Mouse (Mus musculus): ENCODE data around the gene Kcns3. TPM values are rescaled to one million over a fixed set of nuclear protein-coding genes. Genes with fewer than 3 reads are reported as not detected.
"Not testable (repeated sequence)": the region's sequence is repeated elsewhere in the genome, so short reads cannot be mapped to it uniquely, and the experiment has no call there.

Gene Kcns3
- total RNA-seq, 2 experiments from 2014 or later, result 6.0 to 6.8 TPM

DNA sequence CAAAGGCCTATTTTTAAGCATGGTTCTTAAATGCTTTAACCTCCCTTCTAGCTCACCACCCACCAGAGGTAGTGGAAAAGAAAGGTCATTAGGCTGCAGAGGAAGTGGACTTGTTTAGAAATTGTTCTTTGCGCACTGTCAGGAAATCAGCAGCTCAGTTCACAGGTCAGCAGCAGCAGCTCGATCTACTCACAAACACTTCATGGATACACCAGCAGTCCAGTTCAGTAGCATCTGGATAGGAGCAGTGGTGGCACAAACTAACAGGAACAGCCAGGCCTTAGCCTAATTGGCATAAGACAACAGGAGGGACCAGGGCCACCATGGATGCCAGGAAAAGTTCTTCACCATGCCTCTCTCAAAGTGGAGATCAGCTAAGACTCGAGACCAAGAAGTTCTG, 49.3 kb downstream of the Kcns3 start:
- no peak for DNase-seq (ENCODE audit: low spot score in 2 of 2)
- intact Hi-C loops (cut with DNase I), result no loop called here

DNA sequence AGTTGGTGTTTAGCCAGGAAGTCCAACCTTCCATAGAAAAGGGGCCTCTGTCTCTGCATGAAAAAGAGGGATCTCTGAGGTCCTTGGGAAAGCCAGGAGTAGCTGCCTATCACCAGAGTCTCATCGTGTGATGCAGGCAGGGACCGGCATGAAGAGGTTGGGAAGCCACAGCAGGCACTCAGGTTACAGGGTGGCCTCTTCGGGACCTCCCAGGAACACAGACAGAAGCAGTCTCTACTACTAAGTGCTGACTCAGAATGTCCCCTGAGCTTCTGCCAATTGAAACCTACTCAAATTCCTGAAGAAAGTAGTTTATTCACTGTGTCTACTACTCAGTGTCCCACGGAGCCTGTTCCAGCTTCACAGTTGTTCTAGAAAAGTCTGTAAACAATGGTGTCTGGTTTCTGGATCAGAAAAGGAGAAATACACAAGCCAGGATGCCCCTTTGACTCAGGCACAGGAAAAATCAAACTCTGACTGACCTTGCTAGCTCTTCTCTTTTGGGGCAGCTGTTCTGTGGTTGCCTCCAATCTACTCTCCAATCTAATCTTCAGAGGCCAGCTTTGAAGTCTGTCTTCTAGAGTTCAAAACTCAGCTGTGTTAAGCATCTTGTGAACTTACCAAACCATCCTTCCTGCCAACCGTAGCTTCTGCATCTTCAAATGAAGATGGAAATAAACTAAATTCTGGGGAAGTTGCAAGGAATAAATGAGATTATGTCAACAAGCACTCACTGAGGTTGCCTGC, 62.1 kb downstream of the Kcns3 start:
- intact Hi-C loops (cut with DNase I), result no loop called here

DNA sequence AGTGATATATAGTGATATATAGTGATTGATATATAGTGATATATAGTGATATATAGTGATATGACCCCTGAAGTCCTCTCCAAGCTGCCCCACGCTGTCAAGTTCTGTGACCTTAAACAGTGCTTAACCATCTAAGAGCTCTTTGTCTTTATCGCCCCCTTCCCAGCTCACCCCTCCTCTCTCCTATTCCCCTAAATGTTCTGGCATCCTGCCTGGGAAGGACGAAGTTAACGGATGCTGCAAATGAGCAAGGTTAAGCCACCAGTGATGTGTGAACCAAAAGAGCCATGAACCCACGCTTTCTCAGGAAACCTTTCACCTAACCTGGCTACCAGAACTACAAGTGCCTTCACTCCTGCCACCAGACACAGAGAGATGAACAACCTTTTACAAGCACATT, 64.0 kb downstream of the Kcns3 start:
- intact Hi-C loops (cut with DNase I), result no loop called here
- DNase-seq (ENCODE audit: low spot score in 2 of 2), result no peak

More for the DNA sequence above, 62.1 kb downstream of the Kcns3 start:
- DNase-seq (ENCODE audit: low spot score in 2 of 2), result no peak

DNA sequence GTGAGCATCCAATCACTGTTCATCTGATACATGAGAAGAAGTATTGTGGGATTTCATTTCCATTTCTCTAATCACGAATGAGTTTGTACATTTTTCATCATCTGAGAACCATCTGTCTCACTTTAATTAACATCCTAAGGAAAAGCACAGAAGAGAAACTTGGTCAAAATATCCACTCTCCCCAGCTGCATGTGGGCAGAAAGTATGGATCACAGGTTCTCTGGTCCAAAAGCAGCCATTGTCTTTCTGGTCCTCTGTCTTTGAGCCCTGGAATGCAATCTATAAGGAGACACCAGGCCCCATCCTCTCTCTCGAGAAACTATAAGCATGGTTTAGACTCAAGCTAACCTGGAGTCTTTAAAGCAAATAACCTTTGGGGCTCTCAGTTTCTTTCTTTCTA, 79.8 kb downstream of the Kcns3 start:
- DNase-seq (ENCODE audit: low spot score in 2 of 2), result no peak
- intact Hi-C loops (cut with DNase I), result no loop called here

DNA sequence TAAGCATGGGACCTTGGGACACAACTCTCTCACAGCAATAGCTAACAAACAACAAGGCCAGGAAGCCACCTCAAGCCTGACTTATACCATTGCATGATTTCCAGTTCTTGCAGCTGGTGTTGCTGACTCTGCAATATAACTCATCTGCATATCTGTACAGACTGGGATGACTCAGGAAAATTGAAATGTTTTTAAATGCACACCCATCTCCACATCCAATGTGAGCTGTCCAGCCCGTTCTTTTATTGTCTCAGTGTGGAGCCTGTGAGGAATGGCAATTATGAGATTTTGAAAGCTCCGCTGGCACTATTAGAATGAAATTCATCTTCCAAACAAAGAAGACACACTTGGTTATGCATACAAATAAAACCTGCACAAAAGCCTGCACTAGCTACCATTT, 84.0 kb downstream of the Kcns3 start:
- intact Hi-C loops (cut with DNase I), result no loop called here
- DNase-seq (ENCODE audit: low spot score in 2 of 2), result no peak

DNA sequence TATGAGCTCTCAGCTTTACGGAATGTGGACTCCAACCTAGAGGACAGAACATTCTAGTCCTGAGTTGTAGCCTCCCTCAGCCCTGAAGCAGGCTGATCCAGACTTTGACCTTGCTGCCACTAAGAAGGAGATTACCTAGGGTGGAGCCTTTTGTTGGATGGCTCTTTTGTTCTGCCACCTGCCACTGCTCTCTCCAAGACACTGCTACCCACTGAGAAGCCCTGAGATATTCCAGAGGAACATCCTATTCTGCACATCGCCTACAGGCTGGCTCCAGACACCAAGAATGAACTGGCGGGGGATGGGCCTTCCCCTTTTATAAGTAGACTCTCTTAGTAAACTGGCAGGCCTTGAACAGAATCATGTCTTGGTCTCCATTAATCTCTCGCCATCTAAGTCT, 98.2 kb downstream of the Kcns3 start:
- DNase-seq (ENCODE audit: low spot score in 2 of 2); intact Hi-C loops (cut with DNase I): not testable (repeated sequence)

DNA sequence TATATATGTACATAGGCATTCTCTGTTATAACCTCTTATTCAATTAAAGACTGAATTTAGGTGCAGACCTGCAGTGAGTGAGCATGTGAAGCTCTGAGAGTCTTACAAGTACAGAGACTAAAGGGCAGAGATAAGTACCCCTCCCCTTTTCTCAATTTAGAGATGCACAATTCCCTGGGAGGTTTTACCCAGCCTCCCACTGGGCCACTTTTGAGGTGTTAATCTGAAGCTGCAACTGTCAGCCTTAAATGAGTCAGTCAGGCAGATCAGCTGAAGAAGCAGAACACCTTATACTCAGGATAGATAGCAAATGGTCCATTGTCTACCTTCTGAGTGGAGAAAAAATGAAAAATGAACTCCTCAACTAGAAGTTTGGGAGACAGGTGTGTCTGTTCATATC, 109.0 kb downstream of the Kcns3 start:
- DNase-seq (ENCODE audit: low spot score in 2 of 2), result no peak
- intact Hi-C loops (cut with DNase I), result no loop called here

Other genes starting within 250 kb of the Kcns3 start
- gene Msgn1, start 57.9 kb upstream of the Kcns3 start, total RNA-seq (2021), result not detected
- 1 to 10 TPM; 1.3 to 3.7 TPM for gene Gen1, start 114.7 kb upstream of the Kcns3 start, total RNA-seq (2021)
- gene Smc6, start 114.8 kb upstream of the Kcns3 start, total RNA-seq (2021), result 10 to 100 TPM; 28.5 to 33.5 TPM